Comparison of ENCODE assay signal across 20 mouse cellular contexts in genomic region chr13:49367657-49368440, GRCm38 (mm10). TPM values are rescaled to one million over a fixed set of nuclear protein-coding genes. Genes with fewer than 3 reads are reported as not detected.
DNase-seq lines count a peak whose midpoint lies in the region; ATAC-seq and TF ChIP-seq lines count a peak whose summit lies in the region.
"Had no signal": no experiment of that assay in that cellular context is flagged by ENCODE, and none has a peak within 500 bp of the region (broad histone marks: within the 10 kb centered on the region; RNA-seq: fewer than 3 reads in every experiment).

No protein-coding gene starts in this region.

- WGBS in forebrain, postnatal 0 days = 72% methylated on average over 4 of the region's 4 CpGs
- WGBS in forebrain, embryonic 12.5 days = 88% methylated on average over 4 of the region's 4 CpGs
- 75% methylated on average over 4 of the region's 4 CpGs for WGBS in intestine, postnatal 0 days
- WGBS in intestine, embryonic 15.5 days = 78% methylated on average over 4 of the region's 4 CpGs
- WGBS in midbrain, postnatal 0 days = 77% methylated on average over 4 of the region's 4 CpGs
- WGBS in midbrain, embryonic 14.5 days = 85% methylated on average over 4 of the region's 4 CpGs
- WGBS in stomach, postnatal 0 days = 58% methylated on average over 4 of the region's 4 CpGs

- 0 out of 2 replicates have a peak, but pooled peaks have one; percentile 45 for ATAC-seq in forebrain, postnatal 0 days
- ATAC-seq in forebrain, embryonic 12.5 days (ENCODE audit: low FRiP score) = no peak
- no peak for ATAC-seq in intestine, postnatal 0 days
- ATAC-seq in intestine, embryonic 15.5 days = no peak
- no peak for ATAC-seq in midbrain, postnatal 0 days (ENCODE audit: low FRiP score)
- ATAC-seq in midbrain, embryonic 14.5 days (ENCODE audit: low FRiP score, low TSS enrichment) = no peak
- ATAC-seq in stomach, postnatal 0 days (ENCODE audit: low FRiP score, low TSS enrichment) = no peak
- ATAC-seq: intestine, embryonic 16.5 days had no signal

- no peaks in the 10 kb centered on the region for H3K9me3 ChIP-seq in forebrain, postnatal 0 days (ENCODE audit: low read length)
- H3K9me3 ChIP-seq in forebrain, embryonic 12.5 days = no peaks in the 10 kb centered on the region
- no peaks in the 10 kb centered on the region for H3K9me3 ChIP-seq in intestine, postnatal 0 days (ENCODE audit: control insufficient read depth)
- H3K9me3 ChIP-seq in intestine, embryonic 15.5 days = no peaks in the 10 kb centered on the region
- no peaks in the 10 kb centered on the region for H3K9me3 ChIP-seq in midbrain, postnatal 0 days (ENCODE audit: low read length)
- H3K9me3 ChIP-seq in midbrain, embryonic 14.5 days (ENCODE audit: control insufficient read depth, low read length) = no peaks in the 10 kb centered on the region
- H3K9me3 ChIP-seq in stomach, postnatal 0 days (ENCODE audit: control insufficient read depth, low read length) = no peaks in the 10 kb centered on the region
- H3K9me3 ChIP-seq: hindbrain, embryonic 13.5 days; limb, embryonic 10.5 days; liver, embryonic 13.5 days; midbrain, embryonic 12.5 days; neural tube, embryonic 15.5 days had no signal

- no peak overlapping the region for H3K4me3 ChIP-seq in forebrain, postnatal 0 days (ENCODE audit: low read depth, low read length)
- no peak overlapping the region for H3K4me3 ChIP-seq in forebrain, embryonic 12.5 days (replicated peaks)
- H3K4me3 ChIP-seq in intestine, postnatal 0 days (ENCODE audit: low read depth, low read length) = no peak overlapping the region
- H3K4me3 ChIP-seq in intestine, embryonic 15.5 days (replicated peaks) = no peak overlapping the region
- H3K4me3 ChIP-seq in midbrain, postnatal 0 days (ENCODE audit: low read depth, low read length) = no peak overlapping the region
- no peak overlapping the region for H3K4me3 ChIP-seq in midbrain, embryonic 14.5 days (replicated peaks; ENCODE audit: low read depth, low read length)
- H3K4me3 ChIP-seq in stomach, postnatal 0 days (ENCODE audit: low read depth, low read length) = no peak overlapping the region
- H3K4me3 ChIP-seq: hindbrain, embryonic 13.5 days; left cerebral cortex, adult 2 months; limb, embryonic 10.5 days; liver, embryonic 13.5 days; midbrain, embryonic 12.5 days; myocyte; neural tube, embryonic 15.5 days had no signal

- no peak overlapping the region for H3K27ac ChIP-seq in forebrain, postnatal 0 days (ENCODE audit: low read depth, low read length)
- no peak overlapping the region for H3K27ac ChIP-seq in forebrain, embryonic 12.5 days
- no peak overlapping the region for H3K27ac ChIP-seq in intestine, postnatal 0 days (ENCODE audit: low read depth, low read length)
- H3K27ac ChIP-seq in intestine, embryonic 15.5 days = no peak overlapping the region
- no peak overlapping the region for H3K27ac ChIP-seq in midbrain, postnatal 0 days (ENCODE audit: low read depth, low read length)
- H3K27ac ChIP-seq in midbrain, embryonic 14.5 days (replicated peaks; ENCODE audit: low read depth, low read length) = no peak overlapping the region
- 0 out of 2 replicates have a peak overlapping the region, but pooled peaks have one; percentile 18 for H3K27ac ChIP-seq in stomach, postnatal 0 days (replicated peaks)
- H3K27ac ChIP-seq: hindbrain, embryonic 13.5 days; left cerebral cortex, adult 2 months; liver, embryonic 13.5 days; neural tube, embryonic 15.5 days had no signal

- H3K4me2 ChIP-seq in forebrain, postnatal 0 days (ENCODE audit: low read depth) = no peak overlapping the region
- H3K4me2 ChIP-seq in forebrain, embryonic 12.5 days = no peak overlapping the region
- H3K4me2 ChIP-seq in intestine, postnatal 0 days (replicated peaks; ENCODE audit: low read depth) = no peak overlapping the region
- no peak overlapping the region for H3K4me2 ChIP-seq in intestine, embryonic 15.5 days (replicated peaks)
- H3K4me2 ChIP-seq in midbrain, postnatal 0 days (ENCODE audit: low read depth, low read length, poor library complexity, severe bottlenecking) = no peak overlapping the region
- no peak overlapping the region for H3K4me2 ChIP-seq in midbrain, embryonic 14.5 days (ENCODE audit: low read length)
- H3K4me2 ChIP-seq in stomach, postnatal 0 days (replicated peaks; ENCODE audit: low read depth) = no peak overlapping the region
- H3K4me2 ChIP-seq: hindbrain, embryonic 13.5 days; liver, embryonic 13.5 days; midbrain, embryonic 12.5 days; neural tube, embryonic 15.5 days had no signal

- H3K4me1 ChIP-seq in forebrain, postnatal 0 days (ENCODE audit: insufficient read depth) = no peaks in the 10 kb centered on the region
- H3K4me1 ChIP-seq in forebrain, embryonic 12.5 days = peaks cover 17% of the 10 kb centered on the region
- peaks cover 9% of the 10 kb centered on the region; the same call in 1 of the 2 replicates for H3K4me1 ChIP-seq in intestine, postnatal 0 days (replicated peaks; ENCODE audit: control insufficient read depth, insufficient read depth, low read length)
- H3K4me1 ChIP-seq in intestine, embryonic 15.5 days (replicated peaks) = peaks cover 15% of the 10 kb centered on the region
- H3K4me1 ChIP-seq in midbrain, postnatal 0 days (ENCODE audit: insufficient read depth, low read length) = 0 out of 2 replicates have a peak, but pooled peaks cover 3% of the 10 kb centered on the region
- peaks cover 12% of the 10 kb centered on the region for H3K4me1 ChIP-seq in midbrain, embryonic 14.5 days (ENCODE audit: control insufficient read depth, insufficient read depth, low read length)
- H3K4me1 ChIP-seq in stomach, postnatal 0 days (replicated peaks; ENCODE audit: control insufficient read depth, insufficient read depth) = peaks cover 6% of the 10 kb centered on the region

- no peak for DNase-seq in forebrain, postnatal 0 days
- peak; percentile 22 for DNase-seq in midbrain, postnatal 0 days (ENCODE audit: low spot score)
- DNase-seq in midbrain, embryonic 14.5 days = no peak
- no peak for DNase-seq in stomach, postnatal 0 days (ENCODE audit: low spot score)
- DNase-seq: cerebellum, adult 9-11 months; gastrocnemius, postnatal 14 days; liver, embryonic 13.5 days; lung, postnatal 14 days; retina, postnatal 1 day; thymus, postnatal 4 days had no signal

- TF ChIP-seq CTCF in forebrain, postnatal 0 days (IDR thresholded peaks at IDR 0.05; ENCODE audit: low read depth) = peak; percentile 17
- peak; percentile 36 for TF ChIP-seq CTCF in intestine, postnatal 0 days (IDR thresholded peaks at IDR 0.05; ENCODE audit: low read depth)
- TF ChIP-seq CTCF in midbrain, postnatal 0 days (IDR thresholded peaks at IDR 0.05) = peak; percentile 12; the same call in 1 of the 2 replicates
- TF ChIP-seq CTCF in stomach, postnatal 0 days (IDR thresholded peaks at IDR 0.05; ENCODE audit: low read depth) = peak; percentile 45

- no peaks in the 10 kb centered on the region for H3K27me3 ChIP-seq in forebrain, postnatal 0 days (ENCODE audit: insufficient read depth, low read length)
- H3K27me3 ChIP-seq in forebrain, embryonic 12.5 days = no peaks in the 10 kb centered on the region
- H3K27me3 ChIP-seq in intestine, postnatal 0 days (replicated peaks; ENCODE audit: control insufficient read depth, insufficient read depth, low read length) = no peaks in the 10 kb centered on the region
- H3K27me3 ChIP-seq in intestine, embryonic 15.5 days (replicated peaks) = no peaks in the 10 kb centered on the region
- no peaks in the 10 kb centered on the region for H3K27me3 ChIP-seq in midbrain, postnatal 0 days (ENCODE audit: insufficient read depth, low read length)
- no peaks in the 10 kb centered on the region for H3K27me3 ChIP-seq in midbrain, embryonic 14.5 days (ENCODE audit: control insufficient read depth, insufficient read depth, low read length)
- H3K27me3 ChIP-seq in stomach, postnatal 0 days (ENCODE audit: control insufficient read depth, insufficient read depth, low read length) = no peaks in the 10 kb centered on the region
- H3K27me3 ChIP-seq: hindbrain, embryonic 13.5 days; liver, embryonic 13.5 days; midbrain, embryonic 12.5 days; neural tube, embryonic 15.5 days had no signal

- peaks cover 27% of the 10 kb centered on the region for H3K36me3 ChIP-seq in forebrain, postnatal 0 days (ENCODE audit: insufficient read depth)
- H3K36me3 ChIP-seq in forebrain, embryonic 12.5 days (replicated peaks) = peaks cover 35% of the 10 kb centered on the region
- H3K36me3 ChIP-seq in intestine, postnatal 0 days (ENCODE audit: control insufficient read depth, insufficient read depth) = peaks cover 11% of the 10 kb centered on the region; the same call in 1 of the 2 replicates
- H3K36me3 ChIP-seq in intestine, embryonic 15.5 days = 0 out of 2 replicates have a peak, but pooled peaks cover 5% of the 10 kb centered on the region
- H3K36me3 ChIP-seq in midbrain, postnatal 0 days (ENCODE audit: insufficient read depth, low read length) = peaks cover 23% of the 10 kb centered on the region
- peaks cover 30% of the 10 kb centered on the region for H3K36me3 ChIP-seq in midbrain, embryonic 14.5 days (ENCODE audit: control insufficient read depth, insufficient read depth, low read length)
- H3K36me3 ChIP-seq in stomach, postnatal 0 days (ENCODE audit: control insufficient read depth, insufficient read depth, low read length) = peaks cover 8% of the 10 kb centered on the region; the same call in 1 of the 2 replicates

- TF ChIP-seq EP300 in stomach, postnatal 0 days (optimal IDR thresholded peaks at IDR 0.05) = no peak

- no peak overlapping the region for H3K9ac ChIP-seq in forebrain, postnatal 0 days
- H3K9ac ChIP-seq in forebrain, embryonic 12.5 days = no peak overlapping the region
- H3K9ac ChIP-seq in intestine, postnatal 0 days (ENCODE audit: low read depth, low read length) = no peak overlapping the region
- no peak overlapping the region for H3K9ac ChIP-seq in intestine, embryonic 15.5 days
- no peak overlapping the region for H3K9ac ChIP-seq in midbrain, postnatal 0 days (replicated peaks; ENCODE audit: low read length, poor library complexity, severe bottlenecking)
- no peak overlapping the region for H3K9ac ChIP-seq in midbrain, embryonic 14.5 days (replicated peaks; ENCODE audit: low read length)
- no peak overlapping the region for H3K9ac ChIP-seq in stomach, postnatal 0 days (ENCODE audit: low read length)
- H3K9ac ChIP-seq: hindbrain, embryonic 13.5 days; liver, embryonic 13.5 days; midbrain, embryonic 12.5 days; neural tube, embryonic 15.5 days had no signal

RNA-seq across cellular contexts. Expression of gene Bicd2, which starts 26.5 kb away (rescaled TPM):
- total RNA-seq in forebrain, postnatal 0 days (2014; rRNA removed) = 40.9 and 50.9 TPM in 2 replicates
- 20.8 and 23.7 TPM in 2 replicates for polyA plus RNA-seq in forebrain, postnatal 0 days (2015; fragmentation: Nextera tagmentation; extraction: Ambion mirVana)
- 38.9 and 39.1 TPM in 2 replicates for polyA plus RNA-seq in forebrain, embryonic 12.5 days (2016; fragmentation: Nextera tagmentation; extraction: Ambion mirVana)
- polyA plus RNA-seq in intestine, postnatal 0 days (2015; fragmentation: Nextera tagmentation; extraction: Ambion mirVana) = 8.9 and 9.3 TPM in 2 replicates
- 19.1 and 19.5 TPM in 2 replicates for polyA plus RNA-seq in intestine, embryonic 15.5 days (2015; fragmentation: Nextera tagmentation; extraction: Ambion mirVana)
- 49.3 and 50.4 TPM in 2 replicates for total RNA-seq in midbrain, postnatal 0 days (2014; rRNA removed)
- polyA plus RNA-seq in midbrain, postnatal 0 days (2015; fragmentation: Nextera tagmentation; extraction: Ambion mirVana) = 24.0 and 24.1 TPM in 2 replicates
- polyA plus RNA-seq in midbrain, embryonic 14.5 days (2014; fragmentation: Nextera tagmentation; extraction: Ambion mirVana) = 25.3 and 30.1 TPM in 2 replicates
- polyA plus RNA-seq in stomach, postnatal 0 days (2015; fragmentation: Nextera tagmentation; extraction: Ambion mirVana) = 19.6 TPM in 2 replicates

RNA-seq across cellular contexts. Expression of gene Fgd3, which starts 47.7 kb away (rescaled TPM):
- total RNA-seq in forebrain, postnatal 0 days (2014; rRNA removed) = 14.0 and 17.2 TPM in 2 replicates
- 2.0 and 2.8 TPM in 2 replicates for polyA plus RNA-seq in forebrain, postnatal 0 days (2015; fragmentation: Nextera tagmentation; extraction: Ambion mirVana)
- polyA plus RNA-seq in forebrain, embryonic 12.5 days (2016; fragmentation: Nextera tagmentation; extraction: Ambion mirVana) = 1.7 and 2.5 TPM in 2 replicates
- polyA plus RNA-seq in intestine, postnatal 0 days (2015; fragmentation: Nextera tagmentation; extraction: Ambion mirVana) = 0.60 and 0.61 TPM in 2 replicates
- polyA plus RNA-seq in intestine, embryonic 15.5 days (2015; fragmentation: Nextera tagmentation; extraction: Ambion mirVana) = 0.94 and 0.95 TPM in 2 replicates
- 9.3 and 12.0 TPM in 2 replicates for total RNA-seq in midbrain, postnatal 0 days (2014; rRNA removed)
- polyA plus RNA-seq in midbrain, postnatal 0 days (2015; fragmentation: Nextera tagmentation; extraction: Ambion mirVana) = 2.1 and 2.4 TPM in 2 replicates
- 1.8 and 2.0 TPM in 2 replicates for polyA plus RNA-seq in midbrain, embryonic 14.5 days (2014; fragmentation: Nextera tagmentation; extraction: Ambion mirVana)
- 0.23 and 0.25 TPM in 2 replicates for polyA plus RNA-seq in stomach, postnatal 0 days (2015; fragmentation: Nextera tagmentation; extraction: Ambion mirVana)

RNA-seq across cellular contexts. Expression of gene Ippk, which starts 53.2 kb away (rescaled TPM):
- total RNA-seq in forebrain, postnatal 0 days (2014; rRNA removed) = 15.0 and 15.9 TPM in 2 replicates
- polyA plus RNA-seq in forebrain, postnatal 0 days (2015; fragmentation: Nextera tagmentation; extraction: Ambion mirVana) = 11.0 and 11.7 TPM in 2 replicates
- polyA plus RNA-seq in forebrain, embryonic 12.5 days (2016; fragmentation: Nextera tagmentation; extraction: Ambion mirVana) = 15.2 and 15.6 TPM in 2 replicates
- 10.4 and 11.5 TPM in 2 replicates for polyA plus RNA-seq in intestine, postnatal 0 days (2015; fragmentation: Nextera tagmentation; extraction: Ambion mirVana)
- polyA plus RNA-seq in intestine, embryonic 15.5 days (2015; fragmentation: Nextera tagmentation; extraction: Ambion mirVana) = 19.1 and 19.7 TPM in 2 replicates
- 11.9 TPM in 2 replicates for total RNA-seq in midbrain, postnatal 0 days (2014; rRNA removed)
- polyA plus RNA-seq in midbrain, postnatal 0 days (2015; fragmentation: Nextera tagmentation; extraction: Ambion mirVana) = 10.4 and 10.9 TPM in 2 replicates
- polyA plus RNA-seq in midbrain, embryonic 14.5 days (2014; fragmentation: Nextera tagmentation; extraction: Ambion mirVana) = 11.3 and 15.7 TPM in 2 replicates
- polyA plus RNA-seq in stomach, postnatal 0 days (2015; fragmentation: Nextera tagmentation; extraction: Ambion mirVana) = 22.1 and 23.4 TPM in 2 replicates
